Mouse (Mus musculus) liver, adult (tissue): ENCODE results near the gene Krt80.

Experiments used
- GATA4 ChIP-seq: IDR thresholded peaks from 2 replicates; pipeline ENCODE4 v1.6.1; 2014; ENCODE audit warnings: mild to moderate bottlenecking, low read length; ENCODE audit not compliant: insufficient replicate concordance

Krt80 gene

DNA sequence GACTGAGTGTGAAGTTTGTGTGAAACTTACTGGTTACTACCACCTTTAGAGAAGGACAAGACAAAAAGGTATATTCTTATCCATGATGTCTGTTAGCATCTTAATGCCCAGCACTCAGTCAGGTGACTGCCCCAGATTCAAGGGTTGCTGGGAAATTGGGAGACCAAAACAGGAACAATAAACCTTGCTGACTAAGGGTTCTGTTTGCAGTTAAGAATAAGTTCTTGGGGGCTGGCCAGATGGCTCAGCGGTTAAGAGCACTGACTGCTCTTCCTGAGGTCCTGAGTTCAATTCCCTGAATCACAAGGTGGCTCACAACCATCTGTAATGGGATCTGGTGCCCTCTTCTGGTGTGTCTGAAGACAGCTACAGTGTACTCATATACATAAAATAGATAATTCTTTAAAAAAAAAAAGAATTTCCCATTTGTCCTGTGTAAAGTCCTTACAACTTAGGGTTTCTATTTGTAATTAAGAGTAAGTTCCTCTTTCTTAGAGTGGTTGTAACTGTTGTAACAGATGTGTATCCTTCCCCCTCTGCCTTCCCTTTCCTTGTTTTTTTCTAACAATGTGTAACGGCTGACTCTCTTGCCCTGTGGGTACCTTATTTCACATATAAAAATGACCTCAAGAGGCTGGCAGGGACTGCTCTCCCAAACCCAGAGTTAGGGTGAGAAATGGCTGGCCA, 52.0 kb downstream of the Krt80 start:
- 0 out of 2 replicates have a peak, but pooled peaks have one; percentile 1 for TF ChIP-seq GATA4

DNA sequence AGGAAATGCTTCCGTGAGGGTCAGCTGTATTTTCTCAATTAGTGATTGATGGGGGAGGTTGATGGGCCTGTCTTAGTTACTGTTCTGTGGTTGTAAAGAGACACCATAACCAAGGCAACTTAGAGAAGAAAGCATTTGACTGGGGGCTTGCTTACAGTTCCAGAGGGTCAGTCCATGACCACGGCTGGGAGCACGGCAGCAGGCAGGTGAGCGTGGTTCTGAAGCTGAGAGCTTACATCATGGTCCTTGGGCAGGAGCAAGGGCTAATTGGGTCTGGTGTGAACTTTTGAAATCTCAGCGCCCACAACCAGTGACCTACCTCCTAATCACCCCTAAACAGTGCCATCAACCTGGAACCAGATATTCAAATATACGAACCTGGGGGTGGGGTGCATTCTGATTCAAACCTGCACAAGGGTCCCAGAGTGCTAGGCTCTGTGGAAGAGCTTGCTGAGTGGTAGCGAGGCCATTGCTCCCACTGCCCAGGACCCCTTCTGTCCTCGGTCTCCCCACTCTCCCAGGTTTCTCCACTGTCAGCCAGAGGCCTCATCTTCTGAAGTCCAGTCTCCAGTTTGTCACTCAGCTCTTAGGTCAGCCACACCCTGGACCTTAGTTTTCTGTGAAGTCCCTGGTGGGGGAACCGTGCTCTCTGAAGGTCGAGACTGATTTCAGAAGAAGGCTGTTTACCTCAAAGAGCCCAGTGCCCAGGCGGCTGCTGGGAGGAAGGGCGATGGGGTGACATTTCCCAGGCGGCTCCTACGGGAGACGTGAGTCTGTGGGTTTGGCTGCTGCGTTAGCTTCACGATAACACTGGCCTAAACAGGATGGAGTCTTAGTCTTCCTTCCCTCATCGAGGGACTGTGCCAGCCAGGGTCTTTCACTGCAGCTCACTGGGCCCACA, 52.8 kb downstream of the Krt80 start:
- peak; percentile 71; the same call in 1 of the 2 replicates for TF ChIP-seq GATA4

GRCm38 (mm10) chr15:101316279-101316912, 53.6 kb downstream of the Krt80 start:
- TF ChIP-seq GATA4: no peak

DNA sequence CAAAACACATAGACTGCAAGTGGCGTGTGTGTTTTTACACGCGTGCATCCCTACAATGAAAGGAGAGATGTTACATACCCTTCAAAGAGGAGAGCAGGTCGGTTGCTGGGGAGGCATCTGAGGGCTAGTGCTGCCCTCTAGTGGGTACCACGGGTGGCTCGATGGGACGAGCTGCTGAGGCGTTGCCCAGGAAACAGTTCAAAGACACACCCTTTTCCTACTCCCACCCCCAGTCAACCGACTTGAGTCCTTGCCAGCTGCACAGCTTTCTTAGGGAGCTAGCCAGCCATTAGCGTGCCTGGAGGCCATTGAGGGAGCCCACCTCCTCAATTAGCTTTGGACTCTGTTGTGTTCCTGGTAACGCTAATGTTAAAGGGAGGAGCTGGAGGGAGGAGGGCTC, 54.1 kb downstream of the Krt80 start:
- no peak for TF ChIP-seq GATA4

GRCm38 (mm10) chr15:101315378-101315777, 54.6 kb downstream of the Krt80 start:
- TF ChIP-seq GATA4: no peak

DNA sequence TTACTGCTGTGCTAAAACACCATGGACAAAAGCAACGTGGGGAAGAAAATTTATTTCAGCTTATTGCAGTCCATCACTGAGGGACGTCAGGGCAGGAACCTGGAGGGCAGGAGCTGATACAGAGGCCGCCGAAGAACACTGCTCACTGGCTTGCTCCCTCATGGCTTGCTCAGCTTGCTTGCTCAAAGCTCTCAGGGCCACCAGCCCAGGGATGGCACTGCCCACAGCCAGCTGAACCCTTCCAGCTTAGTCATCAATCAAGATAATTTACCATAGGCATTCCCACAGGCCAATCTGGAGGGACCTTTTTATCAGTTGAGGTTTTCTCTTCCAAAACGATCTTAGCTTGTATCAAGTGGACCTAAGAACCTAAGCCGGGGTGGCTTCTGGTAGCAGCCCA, 58.0 kb downstream of the Krt80 start:
- no peak for TF ChIP-seq GATA4

DNA sequence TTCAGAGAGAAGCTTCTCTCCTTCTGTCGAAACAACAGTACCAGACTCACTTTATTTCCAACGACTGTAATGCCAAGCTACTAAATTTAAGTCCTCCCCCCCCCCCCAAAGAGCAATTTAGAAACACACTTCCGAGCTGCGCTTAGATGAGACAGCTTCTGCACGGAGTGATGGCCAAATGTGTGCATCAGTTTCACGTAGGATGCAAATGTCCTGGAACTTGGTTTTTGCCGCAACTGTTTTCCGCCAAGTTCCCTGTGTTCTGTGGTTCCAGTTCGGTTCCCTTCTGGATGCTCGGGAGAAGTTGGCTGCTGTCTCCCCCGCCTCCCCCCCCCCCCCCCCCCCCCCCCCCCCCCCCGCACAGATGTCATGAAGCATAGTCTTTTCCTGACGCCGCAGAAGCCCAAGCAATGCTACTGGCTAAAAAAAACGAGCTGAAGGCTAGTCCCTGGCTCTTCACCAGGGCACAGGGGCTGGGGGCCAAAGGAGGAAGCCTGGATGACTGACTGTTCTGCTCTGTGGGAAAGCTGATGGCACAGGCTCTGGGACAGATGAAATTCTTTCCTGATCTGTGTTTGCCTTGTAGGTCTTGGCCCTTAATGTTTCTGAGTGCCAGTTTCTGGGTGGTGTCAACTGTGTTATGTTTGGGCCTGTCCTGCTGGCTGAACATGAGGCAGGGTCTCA, 58.7 kb downstream of the Krt80 start:
- TF ChIP-seq GATA4: no peak

DNA sequence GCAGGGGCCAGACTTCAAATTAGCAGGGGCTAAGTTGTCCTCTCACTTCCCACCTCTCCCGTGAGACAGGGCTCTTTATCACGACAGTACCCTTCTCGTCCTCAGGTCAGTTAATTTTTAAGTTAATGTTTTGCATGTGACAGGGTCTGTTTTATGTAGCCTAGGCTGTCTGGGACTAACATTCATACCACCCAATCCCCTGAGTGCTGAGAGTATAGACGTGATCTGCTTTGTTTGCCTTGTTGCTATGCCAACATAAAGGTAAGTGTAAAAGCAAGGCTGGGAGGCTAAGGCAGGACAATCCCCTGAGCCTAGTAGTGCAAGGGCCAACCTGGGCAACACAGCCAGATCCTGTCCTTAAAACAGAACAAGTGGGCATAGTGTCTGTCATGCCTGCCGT, 60.5 kb downstream of the Krt80 start:
- no peak for TF ChIP-seq GATA4

- TF ChIP-seq GATA4: no peak
Observed at GRCm38 (mm10) chr15:101308440-101309348, 61.3 kb downstream of the Krt80 start.

DNA sequence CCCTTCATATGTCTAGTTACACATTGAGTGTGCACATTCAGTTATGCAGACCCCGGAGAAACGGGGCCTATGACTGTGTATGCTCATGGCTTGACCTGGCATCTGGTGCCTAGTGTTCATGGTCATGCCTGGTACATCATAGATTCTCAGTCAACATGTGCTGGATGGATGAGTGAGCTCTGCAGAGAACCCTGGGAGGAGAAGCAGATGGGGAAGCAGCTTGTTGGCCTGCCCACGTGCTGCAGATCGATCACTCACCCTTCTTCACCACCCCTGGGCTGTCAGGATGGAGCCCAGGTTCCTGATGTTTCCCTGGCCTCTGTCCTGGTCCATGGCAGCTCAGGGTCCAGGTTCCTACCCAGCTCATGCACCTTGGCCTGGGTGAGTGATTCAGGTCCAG, 63.5 kb downstream of the Krt80 start:
- no peak for TF ChIP-seq GATA4

GRCm38 (mm10) chr15:101303830-101304229, 66.1 kb downstream of the Krt80 start:
- TF ChIP-seq GATA4: no peak

DNA sequence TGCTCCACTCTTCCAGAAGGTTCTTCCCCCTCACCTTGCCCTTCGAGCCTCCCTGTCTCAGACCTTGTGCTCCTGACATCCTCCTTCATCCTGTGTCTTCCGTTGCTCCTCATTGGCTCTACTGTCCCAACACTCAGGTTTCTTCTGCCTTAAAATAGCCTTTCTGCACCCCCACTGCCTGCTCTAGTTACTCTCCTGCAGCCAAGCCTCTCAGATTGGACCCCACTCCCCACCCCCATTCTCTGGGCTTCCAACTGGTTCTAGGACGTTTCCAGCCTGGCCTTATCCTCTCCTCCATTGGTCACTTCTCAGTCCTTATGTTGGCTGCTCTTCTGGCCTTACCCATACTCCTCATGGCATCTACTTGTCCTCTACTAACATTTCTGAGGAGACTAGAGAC, 67.8 kb downstream of the Krt80 start:
- no peak for TF ChIP-seq GATA4

GRCm38 (mm10) chr15:101300128-101300527, 69.8 kb downstream of the Krt80 start:
- TF ChIP-seq GATA4: no peak

- peak; percentile 96 for TF ChIP-seq GATA4
Observed at GRCm38 (mm10) chr15:101299480-101299960, 70.4 kb downstream of the Krt80 start.

DNA sequence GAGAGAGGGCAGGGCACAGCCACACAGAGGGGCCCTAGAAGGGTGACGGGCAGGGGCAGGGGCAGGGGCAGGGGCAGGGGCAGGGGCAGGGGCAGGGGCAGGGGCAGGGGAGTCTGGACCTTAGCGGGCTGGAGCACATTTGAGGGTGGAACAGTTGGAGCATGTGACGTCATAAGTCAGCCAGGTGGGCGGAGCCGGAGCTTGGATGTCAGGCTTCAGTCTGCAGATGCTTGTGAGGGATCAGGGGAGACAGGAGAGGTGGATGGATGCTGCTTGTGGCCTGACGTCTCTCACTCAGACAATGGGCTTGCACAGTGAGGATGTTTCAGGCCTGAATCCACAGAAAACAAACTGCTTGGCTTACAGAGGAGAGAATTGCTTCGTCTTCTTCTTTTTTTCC, 71.4 kb downstream of the Krt80 start:
- no peak for TF ChIP-seq GATA4

- TF ChIP-seq GATA4: no peak
Observed at GRCm38 (mm10) chr15:101297988-101298387, 72.0 kb downstream of the Krt80 start.
